Mouse (Mus musculus) hindbrain, embryonic 12.5 days (tissue): ENCODE measurements around the gene Ccdc184. TPM values are rescaled to one million over a fixed set of nuclear protein-coding genes. Genes with fewer than 3 reads are reported as not detected.

Experiments used
- ATAC-seq: fragments of 200-750 bp; cut with Nextera tagmentation; 2 replicates; pipeline ENCODE4 v1.8.0; 2017; ENCODE audit warnings: moderate TSS enrichment; ENCODE audit not compliant: low FRiP score
- H3K27ac ChIP-seq: fragments of 300-500 bp; sonication (generic); 2 replicates; pipeline ENCODE4 v1.5.1; 2016; ENCODE audit warnings: mild to moderate bottlenecking
- H3K27me3 ChIP-seq: fragments of 300-500 bp; sonication (generic); 2 replicates; pipeline ENCODE4 v1.6.1; 2016; ENCODE audit warnings: mild to moderate bottlenecking
- H3K36me3 ChIP-seq: fragments of 300-500 bp; sonication (generic); 2 replicates; pipeline ENCODE4 v1.6.1; 2016; ENCODE audit warnings: mild to moderate bottlenecking
- H3K4me1 ChIP-seq: fragments of 300-500 bp; sonication (generic); 2 replicates; pipeline ENCODE4 v1.6.1; 2016
- H3K4me2 ChIP-seq: fragments of 300-500 bp; sonication (generic); replicated peaks from 2 replicates; pipeline ENCODE4 v1.6.1; 2016; ENCODE audit warnings: mild to moderate bottlenecking
- H3K4me3 ChIP-seq: fragments of 300-500 bp; sonication (generic); 2 replicates; pipeline ENCODE4 v1.5.1; 2016; ENCODE audit warnings: mild to moderate bottlenecking
- H3K9ac ChIP-seq: fragments of 300-500 bp; sonication (generic); 2 replicates; pipeline ENCODE4 v1.6.1; 2016; ENCODE audit warnings: mild to moderate bottlenecking, moderate library complexity
- H3K9me3 ChIP-seq: fragments of 300-500 bp; sonication (generic); replicated peaks from 2 replicates; pipeline ENCODE4 v1.6.1; 2016; ENCODE audit warnings: mild to moderate bottlenecking
- whole genome bisulfite sequencing: fragments of 180-500 bp; shearing (Covaris S2); methylation state at CpG from one replicate; pipeline ENCODE4 v1.1.7; 2016; 5-methylcytosine and 5-hydroxymethylcytosine counted together
- polyA plus RNA-seq: library from polyadenylated mRNA; unstranded; fragments of >200 nt; fragmentation: Nextera tagmentation; extraction: Ambion mirVana; gene quantifications from 2 replicates; pipeline ENCODE4 v1.2.1, GENCODE M21; 2016

Ccdc184 gene
- polyA plus RNA-seq, 1 experiment from 2014 or later, result 24.7 TPM

DNA sequence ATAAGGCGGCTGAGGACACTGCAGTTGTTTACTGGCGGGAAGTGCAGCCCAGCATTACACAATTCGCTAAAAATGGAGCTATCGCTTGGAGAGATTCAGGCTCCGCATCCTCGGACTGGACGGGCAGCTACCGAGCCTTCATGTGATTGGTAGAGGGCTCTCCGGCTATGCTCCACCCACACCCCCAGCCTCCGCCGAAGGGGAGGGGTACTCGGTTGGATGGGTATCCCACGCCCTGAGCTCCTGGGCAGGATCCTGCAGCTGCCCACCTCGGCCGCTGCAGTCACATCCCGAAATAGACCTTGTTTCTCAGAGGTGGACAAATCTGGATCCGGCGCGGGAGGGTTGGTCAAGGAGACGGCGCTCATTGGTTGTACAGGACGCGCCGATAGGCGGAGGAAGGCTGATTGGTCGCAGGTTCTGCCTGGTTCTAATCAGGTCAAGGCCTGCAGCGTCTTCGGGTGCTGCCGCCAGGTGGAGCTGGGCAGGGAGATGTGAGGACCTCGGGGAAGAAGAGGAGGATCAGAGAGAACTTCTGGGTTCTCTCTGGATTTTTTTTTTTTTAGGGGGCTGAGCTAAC lies 14.3 kb downstream of the Ccdc184 start:
- Histone ChIP-seq H3K9me3 (no peaks in the 10 kb centered on the region), H3K36me3 (no peaks in the 10 kb centered on the region), H3K4me1 (peaks cover 6% of the 10 kb centered on the region), H3K4me2 (peak overlapping the region; percentile 66), H3K27me3 (no peaks in the 10 kb centered on the region), H3K4me3 (peak overlapping the region; percentile 50), H3K27ac (peak overlapping the region; percentile 79), H3K9ac (peak overlapping the region; percentile 49)
- WGBS, result under 1% methylated on average over 30 of the region's 30 CpGs
- ATAC-seq, result peak; percentile 99

DNA sequence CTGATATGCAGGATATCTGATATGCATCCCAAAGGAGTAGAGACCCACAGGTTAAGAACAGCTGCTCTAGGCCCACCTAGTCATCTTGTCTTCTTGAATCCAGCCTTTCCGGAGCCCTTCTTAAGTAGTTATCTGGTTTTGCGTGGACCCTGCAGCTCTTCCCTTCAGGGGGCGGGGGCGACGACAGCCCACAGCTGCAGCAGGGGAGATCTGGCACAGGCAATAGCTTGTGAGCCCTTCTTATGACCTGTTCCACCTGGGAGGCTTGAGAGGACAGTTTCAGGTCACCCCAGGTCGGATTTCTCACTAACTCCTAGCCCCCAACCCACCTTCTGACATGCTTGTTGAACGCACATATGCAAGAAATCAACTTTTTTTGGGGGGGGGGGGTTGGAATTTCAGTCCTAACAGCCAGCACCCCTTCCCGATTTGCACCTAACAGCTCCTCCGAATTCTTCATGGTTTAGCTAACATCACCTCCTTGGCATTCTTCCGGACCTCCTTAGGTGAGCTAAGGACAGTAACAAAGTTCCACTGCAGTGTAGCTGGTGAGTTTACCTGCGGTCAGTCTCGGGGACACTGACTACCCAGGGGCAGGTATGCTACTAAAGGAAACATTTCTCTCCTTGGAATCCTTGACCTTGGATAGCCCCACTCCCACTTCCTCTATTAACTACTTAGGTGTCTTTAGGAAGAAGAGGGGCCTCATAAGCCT lies 15.1 kb downstream of the Ccdc184 start:
- Histone ChIP-seq H3K36me3 (no peaks in the 10 kb centered on the region), H3K27me3 (no peaks in the 10 kb centered on the region), H3K4me2 (no peak overlapping the region), H3K9me3 (no peaks in the 10 kb centered on the region), H3K27ac (no peak overlapping the region), H3K4me3 (no peak overlapping the region), H3K9ac (no peak overlapping the region), H3K4me1 (peaks cover 6% of the 10 kb centered on the region)
- WGBS, result 69% methylated on average over 12 of the region's 12 CpGs
- 0 out of 2 replicates have a peak, but pooled peaks have one; percentile 7 for ATAC-seq

DNA sequence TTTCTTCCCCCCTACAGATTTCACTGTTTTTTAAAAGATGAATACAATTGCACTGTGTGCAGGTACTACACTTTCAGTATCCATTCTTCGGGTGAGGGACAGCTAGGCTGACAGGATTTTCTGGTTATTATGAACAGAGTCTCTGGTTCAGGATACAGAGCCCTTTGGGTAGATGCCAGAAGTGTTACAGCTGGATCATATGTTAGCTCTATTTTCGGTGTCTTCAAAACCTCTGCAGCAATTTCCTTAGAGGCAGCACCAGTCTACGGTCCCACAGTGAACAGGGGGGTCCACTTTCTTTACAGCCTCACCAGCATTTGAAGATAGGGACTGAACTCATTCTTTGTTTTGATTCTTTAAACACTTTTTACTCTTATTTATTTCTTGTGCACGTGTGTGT lies 17.5 kb downstream of the Ccdc184 start:
- H3K9me3 ChIP-seq, result no peaks in the 10 kb centered on the region
- H3K4me3 ChIP-seq, result no peak overlapping the region
- 86% methylated on average over 4 of the region's 4 CpGs for WGBS
- peaks cover 6% of the 10 kb centered on the region for H3K4me1 ChIP-seq
- no peak for ATAC-seq
- no peaks in the 10 kb centered on the region for H3K27me3 ChIP-seq
- no peaks in the 10 kb centered on the region for H3K36me3 ChIP-seq
- no peak overlapping the region for H3K27ac ChIP-seq
- no peak overlapping the region for H3K9ac ChIP-seq
- H3K4me2 ChIP-seq, result no peak overlapping the region

DNA sequence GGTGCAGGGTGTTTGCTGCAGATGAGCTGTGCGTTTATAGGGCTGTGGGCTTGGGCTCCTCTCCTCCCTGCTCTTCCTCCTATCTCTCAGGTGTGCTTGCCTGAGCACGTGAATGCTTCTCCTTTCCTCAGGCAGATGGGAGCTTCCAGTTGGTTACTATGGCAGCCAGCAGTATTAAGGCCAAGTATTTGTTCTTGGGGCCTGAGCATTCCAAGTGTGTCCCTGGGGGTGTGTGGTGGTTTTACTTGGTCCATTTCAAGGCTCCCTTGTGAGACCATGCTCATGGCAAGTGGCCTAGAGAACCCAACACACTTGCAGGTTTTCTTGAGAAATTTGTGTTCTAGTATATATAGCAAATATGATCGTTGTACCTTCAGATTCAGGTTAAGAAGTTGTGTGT lies 28.5 kb downstream of the Ccdc184 start, which contains the start of gene Olfr288:
Gene Olfr288, minus strand, starts transcription at position 101 of the 400 bp plus-strand sequence.
- H3K36me3 ChIP-seq, result no peaks in the 10 kb centered on the region
- H3K4me3 ChIP-seq, result no peak within 1 kb of the TSS
- no peaks in the 10 kb centered on the region; the same call in 1 of the 2 replicates for H3K27me3 ChIP-seq
- no peaks in the 10 kb centered on the region for H3K9me3 ChIP-seq
- no peak within 1 kb of the TSS for H3K4me2 ChIP-seq
- WGBS, result 68% methylated on average over 3 of the region's 3 CpGs
- no peak within 1 kb of the TSS for H3K27ac ChIP-seq
- H3K9ac ChIP-seq, result no peak within 1 kb of the TSS
- H3K4me1 ChIP-seq, result no peaks in the 10 kb centered on the region
- no peak for ATAC-seq

DNA sequence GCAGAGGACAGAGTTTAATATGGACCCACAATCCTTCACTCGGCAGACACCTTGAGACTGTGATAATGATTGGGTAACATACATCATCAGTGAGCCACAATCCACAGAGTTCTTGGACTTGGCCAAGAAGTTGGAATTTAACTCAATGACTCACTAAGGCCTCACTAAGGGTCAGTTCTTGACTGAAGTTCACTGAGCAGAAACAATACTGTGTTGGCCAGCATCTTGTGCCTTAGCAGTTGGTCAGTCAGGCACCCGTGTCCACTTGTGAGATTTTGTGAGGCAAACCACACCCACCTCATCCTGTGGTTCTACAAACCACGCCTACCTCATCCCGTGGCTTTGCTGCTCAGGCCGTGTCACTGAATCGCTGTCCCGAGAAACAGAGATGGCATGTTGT lies 42.7 kb downstream of the Ccdc184 start:
- no peak overlapping the region for H3K4me3 ChIP-seq
- H3K4me1 ChIP-seq, result no peaks in the 10 kb centered on the region
- no peaks in the 10 kb centered on the region for H3K27me3 ChIP-seq
- 87% methylated on average over 7 of the region's 7 CpGs for WGBS
- no peak overlapping the region for H3K9ac ChIP-seq
- H3K4me2 ChIP-seq, result no peak overlapping the region
- no peaks in the 10 kb centered on the region for H3K9me3 ChIP-seq
- no peaks in the 10 kb centered on the region for H3K36me3 ChIP-seq
- no peak overlapping the region for H3K27ac ChIP-seq
- no peak for ATAC-seq

DNA sequence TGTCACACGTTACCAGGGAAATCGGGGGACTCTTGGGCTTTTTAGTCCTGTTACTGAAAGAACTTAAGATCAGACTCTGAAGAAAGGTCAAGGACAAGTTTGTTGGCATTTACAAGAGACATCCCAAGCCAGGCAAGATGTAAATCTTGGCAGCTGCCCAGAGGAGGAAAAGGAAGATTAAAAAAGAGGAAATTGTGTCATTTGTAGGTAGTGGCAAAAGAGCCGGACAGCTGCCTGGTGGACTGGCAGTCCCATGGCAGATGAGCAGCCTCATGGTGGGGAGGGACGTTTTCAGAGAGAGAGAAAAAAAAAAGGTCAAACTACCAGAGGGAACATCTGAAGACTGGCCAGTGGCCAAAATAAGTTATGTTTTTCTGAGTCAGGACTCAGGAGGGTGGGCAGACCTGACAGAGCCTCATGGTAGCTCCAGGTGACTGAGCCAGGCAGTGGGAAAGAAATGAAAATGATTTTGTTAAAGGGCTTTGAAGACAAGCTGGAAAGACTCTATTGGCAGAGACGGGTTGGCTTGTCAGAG lies 46.4 kb downstream of the Ccdc184 start:
- 82% methylated on average over 5 of the region's 5 CpGs for WGBS
- no peak overlapping the region for H3K27ac ChIP-seq
- no peak for ATAC-seq
- H3K4me1 ChIP-seq, result no peaks in the 10 kb centered on the region
- H3K4me3 ChIP-seq, result no peak overlapping the region
- H3K9ac ChIP-seq, result no peak overlapping the region
- H3K27me3 ChIP-seq, result no peaks in the 10 kb centered on the region
- no peak overlapping the region for H3K4me2 ChIP-seq
- H3K36me3 ChIP-seq, result no peaks in the 10 kb centered on the region
- H3K9me3 ChIP-seq, result no peaks in the 10 kb centered on the region

DNA sequence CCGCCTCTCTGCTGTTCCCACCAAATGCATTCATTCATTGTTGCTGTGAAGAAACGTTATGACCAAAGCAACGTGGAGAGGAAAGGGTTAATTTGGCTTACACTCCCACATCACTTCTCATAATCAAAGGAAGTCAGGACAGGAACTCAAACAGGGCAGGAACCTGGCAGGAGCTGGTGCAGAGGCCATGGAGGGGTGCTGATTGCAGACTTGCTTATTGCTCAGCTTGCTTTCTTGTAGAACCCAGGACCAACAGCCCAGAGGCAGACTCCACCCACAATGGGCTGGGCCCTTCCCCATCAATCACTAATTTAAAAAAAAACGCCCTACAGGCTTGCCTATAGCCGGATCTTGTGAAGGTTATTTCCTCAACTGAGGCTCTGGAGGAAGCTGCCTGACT lies 47.2 kb downstream of the Ccdc184 start:
- Histone ChIP-seq H3K4me1 (no peaks in the 10 kb centered on the region), H3K36me3 (no peaks in the 10 kb centered on the region), H3K9ac (no peak overlapping the region), H3K9me3 (no peaks in the 10 kb centered on the region), H3K27me3 (no peaks in the 10 kb centered on the region), H3K27ac (no peak overlapping the region), H3K4me2 (no peak overlapping the region), H3K4me3 (no peak overlapping the region)
- ATAC-seq, result no peak
- WGBS, result 72% methylated on average over 5 of the region's 5 CpGs

Other genes with a start within 250 kb of the Ccdc184 start
- 44.0 and 49.5 TPM in 2 replicates for gene Tmem106c, start 203.0 kb upstream of the Ccdc184 start, polyA plus RNA-seq
- 459 and 487 TPM in 2 replicates for gene Col2a1, start 162.5 kb upstream of the Ccdc184 start, polyA plus RNA-seq
- 53.4 TPM in 2 replicates for gene Pfkm, start 74.6 kb upstream of the Ccdc184 start, polyA plus RNA-seq
- gene Senp1, start 73.4 kb upstream of the Ccdc184 start, polyA plus RNA-seq, result 38.7 and 39.1 TPM in 2 replicates
- 45.1 and 49.3 TPM in 2 replicates for gene Asb8, start 1.5 kb upstream of the Ccdc184 start, polyA plus RNA-seq
- not detected in 2 replicates for gene Olfr288, start 28.4 kb downstream of the Ccdc184 start, polyA plus RNA-seq
- gene Gm44579, start 53.8 kb downstream of the Ccdc184 start, polyA plus RNA-seq, result not detected in 2 replicates
- not detected in 2 replicates for gene Olfr287, start 53.9 kb downstream of the Ccdc184 start, polyA plus RNA-seq
- not detected in 2 replicates for gene Olfr286, start 67.3 kb downstream of the Ccdc184 start, polyA plus RNA-seq
- gene H1fnt, start 90.1 kb downstream of the Ccdc184 start, polyA plus RNA-seq, result not detected in 2 replicates
- gene Zfp641, start 129.0 kb downstream of the Ccdc184 start, polyA plus RNA-seq, result 3.0 and 3.7 TPM in 2 replicates
- gene Olfr285, start 150.2 kb downstream of the Ccdc184 start, polyA plus RNA-seq, result not detected in 2 replicates
- gene Olfr284, start 173.8 kb downstream of the Ccdc184 start, polyA plus RNA-seq, result not detected in 2 replicates
- gene Olfr283, start 213.8 kb downstream of the Ccdc184 start, polyA plus RNA-seq, result not detected in 2 replicates